Mouse (Mus musculus) heart, adult 2 months (tissue): ENCODE measurements around the gene Slc25a21. TPM values are rescaled to one million over a fixed set of nuclear protein-coding genes. Genes with fewer than 3 reads are reported as not detected.

Source experiments
- DNase-seq, 2 experiments: peaks; one replicate each; pipeline ENCODE4 v3.0.0; 2021
- H3K27ac ChIP-seq: fragments of 200-600 bp; 2 replicates; pipeline ENCODE4 v1.8.1; 2022
- H3K27me3 ChIP-seq: fragments of 200-500 bp; 2 replicates; pipeline ENCODE4 v1.6.1; 2012; ENCODE audit warnings: mild to moderate bottlenecking, low read length, inconsistent platforms, mixed read lengths; ENCODE audit not compliant: control insufficient read depth, insufficient read depth
- H3K36me3 ChIP-seq: fragments of 200-500 bp; 2 replicates; pipeline ENCODE4 v1.6.1; 2012; ENCODE audit warnings: low read length, inconsistent platforms; ENCODE audit not compliant: control insufficient read depth, insufficient read depth
- H3K4me1 ChIP-seq: fragments of 200-500 bp; 2 replicates; pipeline ENCODE4 v1.6.1; 2011; ENCODE audit warnings: low read length; ENCODE audit not compliant: control insufficient read depth, insufficient read depth
- H3K4me3 ChIP-seq: fragments of 200-600 bp; 2 replicates; pipeline ENCODE4 v1.8.1; 2022
- H3K79me2 ChIP-seq: fragments of 200-500 bp; replicated peaks from 2 replicates; pipeline ENCODE4 v1.6.1; 2012; ENCODE audit warnings: mild to moderate bottlenecking, inconsistent platforms, low read length, moderate library complexity, mixed read lengths; ENCODE audit not compliant: control insufficient read depth, insufficient read depth
- H3K9ac ChIP-seq: fragments of 200-500 bp; 2 replicates; pipeline ENCODE4 v1.6.1; 2012; ENCODE audit warnings: low read depth, mild to moderate bottlenecking, control low read depth, inconsistent platforms, low read length, mixed read lengths
- CTCF ChIP-seq: fragments of 200-600 bp; IDR thresholded peaks from 2 replicates; pipeline ENCODE4 v1.8.1; 2022; ENCODE audit warnings: antibody characterized with exemption, mild to moderate bottlenecking, moderate library complexity
- EP300 ChIP-seq: fragments of 200-500 bp; IDR thresholded peaks from 2 replicates; pipeline ENCODE4 v1.6.1; 2011; ENCODE audit warnings: low read depth, low read length, control low read depth; ENCODE audit not compliant: insufficient read depth
- POLR2A ChIP-seq: fragments of 200-500 bp; IDR thresholded peaks from 2 replicates; pipeline ENCODE4 v1.6.1; 2011; ENCODE audit warnings: mild to moderate bottlenecking, low read depth, low read length, control low read depth; ENCODE audit not compliant: insufficient read depth
- WGBS: fragments of 180-500 bp; shearing (Covaris S2); methylation state at CpG from one replicate; pipeline ENCODE4 v1.1.7; 2018; 5-methylcytosine and 5-hydroxymethylcytosine counted together
- intact Hi-C: fragments of 180-260 bp; cut with DNase I; formaldehyde crosslinking; loops from one replicate; pipeline ENCODE4 v1.15.1; 2025
- polyA plus RNA-seq: library from polyadenylated mRNA; depleted of rRNA; stranded (reverse); fragments of >200 nt; gene quantifications from 2 replicates; pipeline ENCODE4 v1.2.3, GENCODE M21; 2012
- total RNA-seq, 2 experiments: library from RNA; stranded (reverse); gene quantifications; 2 replicates each; pipeline ENCODE4 v1.2.3; 2021

Slc25a21 gene
- total and polyA plus RNA-seq, 3 experiments, result 0.06 to 0.66 (median 0.34) TPM

- no peak for DNase-seq
- WGBS, result 85% methylated on average over 3 of the region's 3 CpGs
- TF ChIP-seq POLR2A (no peak), EP300 (no peak), CTCF (no peak)
- Histone ChIP-seq H3K36me3 (no peaks in the 10 kb centered on the region), H3K9ac (no peak overlapping the region), H3K27me3 (peaks cover 6% of the 10 kb centered on the region), H3K4me1 (peaks cover 1% of the 10 kb centered on the region; the same call in 1 of the 2 replicates), H3K27ac (no peak overlapping the region), H3K79me2 (no peaks in the 10 kb centered on the region), H3K4me3 (no peak overlapping the region)
- intact Hi-C loops, result no loop called here
These were observed 4.6 kb upstream of the Slc25a21 start for GRCm38 (mm10) chr12:57201901-57202300.

DNA sequence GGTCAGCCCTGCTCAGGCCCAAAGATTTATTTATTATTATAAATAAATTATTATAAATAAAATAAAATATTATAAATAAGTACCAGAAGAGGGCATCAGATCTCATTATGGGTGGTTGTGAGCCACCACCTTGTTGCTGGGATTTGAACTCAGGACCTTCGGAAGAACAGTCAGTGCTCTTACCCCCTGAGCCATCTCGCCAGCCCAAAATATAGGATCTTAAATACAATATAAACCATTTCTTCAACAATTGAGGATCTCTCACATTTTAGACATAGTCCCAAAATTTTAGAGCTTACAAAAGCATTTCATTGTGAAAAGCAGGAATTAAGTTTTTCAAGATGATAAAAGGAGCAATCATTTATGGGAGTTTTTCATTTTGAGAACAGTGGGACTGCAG is 2.2 kb upstream of the Slc25a21 start:
- 91% methylated on average over 2 of the region's 2 CpGs for WGBS
- intact Hi-C loops, result no loop called here

DNA sequence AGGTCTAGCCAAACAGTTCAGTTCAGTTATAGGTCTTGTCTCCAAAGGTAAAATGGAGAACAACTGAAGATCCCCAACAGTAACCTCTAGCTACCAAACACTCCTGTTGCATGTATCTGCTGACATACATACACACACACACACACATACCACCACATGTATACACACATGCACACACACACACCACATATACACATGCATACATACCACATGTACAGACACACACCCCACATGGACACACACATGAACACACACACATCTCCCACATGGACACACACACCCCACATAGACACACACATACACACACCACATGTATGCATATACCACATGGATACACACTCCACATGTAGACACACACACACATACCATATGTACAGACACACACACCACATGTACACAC is 997 bp upstream of the Slc25a21 start:
- TF ChIP-seq EP300 (no peak), CTCF (no peak), POLR2A (no peak)
- Histone ChIP-seq H3K27ac (no peak overlapping the region), H3K79me2 (no peaks in the 10 kb centered on the region), H3K36me3 (no peaks in the 10 kb centered on the region), H3K9ac (no peak overlapping the region), H3K4me3 (no peak overlapping the region), H3K4me1 (peaks cover 1% of the 10 kb centered on the region; the same call in 1 of the 2 replicates), H3K27me3 (peaks cover 9% of the 10 kb centered on the region)
- intact Hi-C loops, result no loop called here
- no peak for DNase-seq

More for the DNA sequence above, 2.2 kb upstream of the Slc25a21 start:
- H3K27ac ChIP-seq, result no peak overlapping the region
- no peak for TF ChIP-seq CTCF
- no peak for TF ChIP-seq EP300
- TF ChIP-seq POLR2A, result no peak
- H3K27me3 ChIP-seq, result peaks cover 9% of the 10 kb centered on the region
- no peaks in the 10 kb centered on the region for H3K36me3 ChIP-seq
- H3K4me3 ChIP-seq, result no peak overlapping the region
- no peak for DNase-seq
- no peak overlapping the region for H3K9ac ChIP-seq
- H3K79me2 ChIP-seq, result no peaks in the 10 kb centered on the region
- H3K4me1 ChIP-seq, result peaks cover 1% of the 10 kb centered on the region; the same call in 1 of the 2 replicates

- WGBS, result 3% methylated on average over 59 of the region's 59 CpGs
- no peaks in the 10 kb centered on the region for H3K36me3 ChIP-seq
- H3K27me3 ChIP-seq, result peaks cover 9% of the 10 kb centered on the region
- H3K79me2 ChIP-seq, result no peaks in the 10 kb centered on the region
- DNase-seq, result peak; percentile 36 to 54
- intact Hi-C loops, result no loop called here
- peak overlapping the region; percentile 77 for H3K9ac ChIP-seq
- H3K4me1 ChIP-seq, result peaks cover 1% of the 10 kb centered on the region; the same call in 1 of the 2 replicates
- peak overlapping the region; percentile 56 for H3K4me3 ChIP-seq
- H3K27ac ChIP-seq, result no peak overlapping the region
- TF ChIP-seq EP300, result no peak
- no peak for TF ChIP-seq CTCF
- no peak for TF ChIP-seq POLR2A
These were observed 487 bp downstream of the Slc25a21 start for GRCm38 (mm10) chr12:57196608-57197362.

DNA sequence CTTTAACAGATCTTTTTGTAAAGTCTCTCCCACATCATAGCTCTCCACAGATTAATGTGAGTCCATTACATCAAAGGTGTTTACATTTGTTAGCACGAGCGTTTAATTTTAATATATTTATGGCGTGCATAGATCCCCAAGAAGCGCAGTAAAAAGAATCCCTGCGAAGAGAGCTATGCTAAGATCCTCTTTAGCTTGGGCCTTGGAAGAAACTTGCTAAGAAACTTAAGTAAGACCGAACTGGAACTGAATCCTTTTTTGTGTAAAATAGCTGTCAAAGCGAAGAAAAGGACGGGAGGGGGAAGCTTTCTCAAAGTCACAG is 1.0 kb downstream of the Slc25a21 start:
- Histone ChIP-seq H3K4me3 (peak overlapping the region; percentile 56), H3K27me3 (peaks cover 9% of the 10 kb centered on the region), H3K4me1 (peaks cover 1% of the 10 kb centered on the region; the same call in 1 of the 2 replicates), H3K79me2 (no peaks in the 10 kb centered on the region), H3K36me3 (no peaks in the 10 kb centered on the region), H3K9ac (peak overlapping the region; percentile 77; the same call in 1 of the 2 replicates), H3K27ac (no peak overlapping the region)
- intact Hi-C loops, result no loop called here
- TF ChIP-seq EP300, result no peak
- TF ChIP-seq POLR2A, result no peak
- no peak for TF ChIP-seq CTCF
- DNase-seq, result no peak
- 44% methylated on average over 8 of the region's 8 CpGs for WGBS

GRCm38 (mm10) chr12:57194609-57195008 is 2.7 kb downstream of the Slc25a21 start:
- DNase-seq, result no peak
- no peak overlapping the region for H3K27ac ChIP-seq
- no peak overlapping the region for H3K4me3 ChIP-seq
- 21% methylated on average over 3 of the region's 3 CpGs for WGBS
- intact Hi-C loops, result no loop called here
- no peaks in the 10 kb centered on the region for H3K79me2 ChIP-seq
- H3K27me3 ChIP-seq, result peaks cover 9% of the 10 kb centered on the region
- H3K36me3 ChIP-seq, result no peaks in the 10 kb centered on the region
- peaks cover 1% of the 10 kb centered on the region; the same call in 1 of the 2 replicates for H3K4me1 ChIP-seq
- TF ChIP-seq CTCF, result peak; percentile 42
- no peak for TF ChIP-seq EP300
- no peak overlapping the region for H3K9ac ChIP-seq
